Mouse (Mus musculus) bone marrow, adult 2 months (tissue): ENCODE results near the gene Hist1h2br.

Experiments used
- CTCF ChIP-seq: fragments of 200-500 bp; IDR thresholded peaks from 2 replicates; pipeline ENCODE4 v1.5.1; 2011; ENCODE audit warnings: low read length, control low read depth; ENCODE audit not compliant: control insufficient read depth, insufficient read depth
- POLR2A ChIP-seq: fragments of 200-500 bp; IDR thresholded peaks from 2 replicates; pipeline ENCODE4 v1.6.1; 2011; ENCODE audit warnings: low read depth, mild to moderate bottlenecking, control low read depth, low read length, borderline replicate concordance; ENCODE audit not compliant: control insufficient read depth

DNA sequence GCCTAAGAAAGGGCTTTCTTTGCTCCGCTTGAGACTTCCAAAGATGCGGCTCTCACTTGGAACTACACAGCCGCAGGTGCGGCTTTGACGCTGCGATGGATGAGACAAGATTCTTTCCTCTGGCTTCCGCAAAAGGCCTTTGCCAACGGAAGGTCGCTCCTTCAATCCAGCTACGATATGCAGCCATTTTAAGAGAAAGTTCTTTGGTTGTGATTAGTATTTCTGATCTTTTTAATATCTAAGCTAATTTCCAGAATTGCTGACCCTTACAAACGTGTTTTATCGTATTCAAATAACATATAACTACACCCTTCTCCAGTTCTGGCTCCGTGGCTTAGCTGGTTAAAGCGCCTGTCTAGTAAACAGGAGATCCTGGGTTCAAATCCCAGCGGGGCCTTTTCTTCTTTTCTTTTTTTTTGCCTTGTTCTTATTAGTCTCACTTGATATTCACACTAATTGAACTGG lies 22.2 kb downstream of the Hist1h2br start:
- TF ChIP-seq CTCF (no peak), POLR2A (no peak)
